Mouse (Mus musculus) activated CD4-positive, CD25-positive, alpha-beta regulatory T cell, adult 9 weeks (primary cell): ENCODE measurements around the gene Gpr12. TPM values are rescaled to one million over a fixed set of nuclear protein-coding genes. Genes with fewer than 3 reads are reported as not detected.

Source experiments
- polyA plus RNA-seq: library from polyadenylated mRNA; unstranded; fragments of 100-300 nt; shearing (Covaris generic); gene quantifications from one replicate; pipeline ENCODE4 v1.2.1, GENCODE M21; 2017

Gpr12 gene
- not detected for polyA plus RNA-seq

DNA sequence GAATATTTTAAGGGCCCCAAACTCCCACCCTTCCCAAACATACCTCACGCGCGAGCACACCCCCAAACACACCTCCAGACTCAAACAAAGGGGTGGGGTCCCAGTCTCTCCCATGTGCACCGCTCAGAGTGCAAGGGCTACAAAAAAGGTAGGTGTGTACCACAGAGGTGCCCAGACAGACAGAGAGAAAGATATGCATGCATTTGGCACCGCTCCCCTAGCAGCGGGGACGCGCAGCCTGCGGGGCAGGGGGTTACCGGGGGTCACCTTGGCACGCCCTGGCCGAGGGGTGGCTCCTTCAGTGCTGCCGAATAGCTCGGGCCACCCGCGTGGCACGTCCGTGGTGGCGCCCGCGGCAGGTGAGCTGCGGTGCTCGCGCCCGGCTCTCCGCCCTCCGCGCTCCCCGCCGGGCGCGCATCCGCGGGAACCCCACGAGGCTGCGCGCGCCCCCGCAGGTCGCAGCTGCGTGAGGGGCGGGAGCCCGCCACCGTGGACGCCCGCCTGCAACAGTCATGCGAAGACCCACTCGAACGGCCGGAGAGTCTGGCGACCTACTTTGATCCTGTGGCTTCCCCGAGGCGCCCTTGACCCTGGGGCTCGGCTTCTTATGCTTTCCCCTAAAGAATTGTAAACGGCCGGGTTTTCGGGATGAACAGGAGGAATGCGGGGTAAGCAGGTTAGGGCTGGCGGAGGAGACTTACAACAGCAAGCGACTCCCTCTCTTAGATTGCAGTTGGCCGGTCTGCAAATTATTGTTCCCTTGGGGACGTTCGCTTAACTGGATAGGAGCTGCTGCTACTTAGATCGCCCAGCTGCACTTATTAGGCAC is at the start of gene Gpr12:
TSS of gene Gpr12 (minus strand) at position 762 of the 829 bp plus-strand sequence.

GRCm38 (mm10) chr5:146555836-146556235 is 29.2 kb downstream of the Gpr12 start, which contains the start of gene Gm3415:
Gene Gm3415, plus strand, starts transcription at chr5:146556136.

DNA sequence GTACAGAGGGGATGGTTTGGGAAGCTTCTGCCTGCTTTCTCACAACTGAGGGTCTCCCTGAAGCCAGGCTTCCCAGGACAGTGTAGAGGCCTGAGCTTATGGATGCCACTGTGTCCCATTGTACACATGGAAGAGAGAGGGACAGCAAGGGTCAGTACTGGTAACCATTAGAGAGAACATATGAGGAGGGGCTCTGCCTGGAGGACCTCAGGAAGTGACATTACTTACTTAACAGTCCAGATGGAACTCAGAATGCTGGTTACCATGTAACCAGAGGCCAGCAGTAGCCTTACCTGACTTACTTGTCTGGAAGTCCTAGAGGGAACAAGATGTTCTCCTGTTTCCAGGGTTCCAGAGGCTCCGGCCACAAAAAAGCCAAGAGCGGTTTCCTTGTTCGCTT is 47.7 kb downstream of the Gpr12 start, which contains the start of gene Gm3409:
TSS of gene Gm3409 (plus strand) at position 301 of the 400 bp plus-strand sequence.

Other genes starting within 250 kb of the Gpr12 start
- not detected for gene Wasf3, start 200.3 kb downstream of the Gpr12 start, polyA plus RNA-seq
- gene Gm6408, start 103.3 kb downstream of the Gpr12 start, polyA plus RNA-seq: not detected
- not detected for gene Gm6370, start 93.9 kb downstream of the Gpr12 start, polyA plus RNA-seq
- not detected for gene 4930449I24Rik, start 82.8 kb downstream of the Gpr12 start, polyA plus RNA-seq
- not detected for gene Gm3402, start 71.1 kb downstream of the Gpr12 start, polyA plus RNA-seq
- gene Gm3404, start 59.4 kb downstream of the Gpr12 start, polyA plus RNA-seq: not detected
- gene Gm3409, start 47.6 kb downstream of the Gpr12 start, polyA plus RNA-seq: not detected
- gene Gm3415, start 29.1 kb downstream of the Gpr12 start, polyA plus RNA-seq: not detected
- gene Usp12, start 209.8 kb upstream of the Gpr12 start, polyA plus RNA-seq: 3.2 TPM
- gene Rpl21, start 247.7 kb upstream of the Gpr12 start, polyA plus RNA-seq: 439 TPM